Mouse (Mus musculus) midbrain, embryonic 12.5 days (tissue): Measurements from ENCODE around the gene Aup1. TPM values are rescaled to one million over a fixed set of nuclear protein-coding genes. Genes with fewer than 3 reads are reported as not detected.

Source experiments
- ATAC-seq: fragments of 200-750 bp; cut with Nextera tagmentation; 2 replicates; pipeline ENCODE4 v1.8.0; 2017; ENCODE audit warnings: low read depth, moderate TSS enrichment, moderate library complexity; ENCODE audit not compliant: low FRiP score
- H3K27ac ChIP-seq: fragments of 300-500 bp; sonication (generic); replicated peaks from 2 replicates; pipeline ENCODE4 v1.5.1; 2016; ENCODE audit warnings: mild to moderate bottlenecking
- H3K27me3 ChIP-seq: fragments of 300-500 bp; sonication (generic); 2 replicates; pipeline ENCODE4 v1.6.1; 2016; ENCODE audit warnings: mild to moderate bottlenecking
- H3K36me3 ChIP-seq: fragments of 300-500 bp; sonication (generic); 2 replicates; pipeline ENCODE4 v1.6.1; 2016
- H3K4me1 ChIP-seq: fragments of 300-500 bp; sonication (generic); 2 replicates; pipeline ENCODE4 v1.6.1; 2016
- H3K4me2 ChIP-seq: fragments of 300-500 bp; sonication (generic); replicated peaks from 2 replicates; pipeline ENCODE4 v1.6.1; 2016; ENCODE audit warnings: mild to moderate bottlenecking, moderate library complexity
- H3K4me3 ChIP-seq: fragments of 300-500 bp; sonication (generic); 2 replicates; pipeline ENCODE4 v1.5.1; 2016; ENCODE audit warnings: mild to moderate bottlenecking
- H3K9ac ChIP-seq: fragments of 300-500 bp; sonication (generic); replicated peaks from 2 replicates; pipeline ENCODE4 v1.6.1; 2016; ENCODE audit warnings: mild to moderate bottlenecking, moderate library complexity
- H3K9me3 ChIP-seq: fragments of 300-500 bp; sonication (generic); 2 replicates; pipeline ENCODE4 v1.6.1; 2016; ENCODE audit warnings: mild to moderate bottlenecking
- WGBS: fragments of 180-500 bp; shearing (Covaris S2); methylation state at CpG from one replicate; pipeline ENCODE4 v1.1.7; 2016; 5-methylcytosine and 5-hydroxymethylcytosine counted together
- polyA plus RNA-seq: library from polyadenylated mRNA; unstranded; fragments of >200 nt; fragmentation: Nextera tagmentation; extraction: Ambion mirVana; gene quantifications from 2 replicates; pipeline ENCODE4 v1.2.1, GENCODE M21; 2016

Aup1 gene
- polyA plus RNA-seq, 1 experiment from 2014 or later, result 150 TPM

GRCm38 (mm10) chr6:83019044-83019443 is 35.3 kb upstream of the Aup1 start:
- H3K4me3 ChIP-seq, result no peak overlapping the region
- WGBS, result 75% methylated on average over 3 of the region's 3 CpGs
- no peaks in the 10 kb centered on the region for H3K36me3 ChIP-seq
- no peak for ATAC-seq
- no peaks in the 10 kb centered on the region for H3K4me1 ChIP-seq
- no peak overlapping the region for H3K9ac ChIP-seq
- no peak overlapping the region for H3K4me2 ChIP-seq
- H3K27me3 ChIP-seq, result 0 out of 2 replicates have a peak, but pooled peaks cover 3% of the 10 kb centered on the region
- no peak overlapping the region for H3K27ac ChIP-seq
- no peaks in the 10 kb centered on the region for H3K9me3 ChIP-seq

DNA sequence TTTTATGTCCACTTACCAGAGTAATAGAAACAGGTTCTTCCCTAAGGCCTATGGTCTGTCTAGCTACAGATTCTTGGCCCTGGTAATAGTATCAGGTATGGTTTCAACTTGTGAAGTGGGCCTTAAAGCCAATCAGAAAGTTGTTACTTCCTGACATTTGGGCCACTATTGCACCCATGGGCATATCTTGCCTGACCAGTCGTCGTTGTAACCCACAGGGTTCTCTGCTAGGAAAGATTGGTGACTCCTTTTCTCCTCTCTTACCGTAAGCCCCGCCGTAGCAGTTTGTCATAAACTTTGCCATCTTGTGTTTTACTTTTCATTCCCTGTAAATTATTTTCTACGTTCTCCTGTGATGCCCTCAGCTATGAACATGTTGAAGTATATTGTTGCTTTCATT is 34.2 kb upstream of the Aup1 start:
- no peak overlapping the region for H3K4me3 ChIP-seq
- no peaks in the 10 kb centered on the region for H3K4me1 ChIP-seq
- no peak overlapping the region for H3K27ac ChIP-seq
- H3K9me3 ChIP-seq, result no peaks in the 10 kb centered on the region
- ATAC-seq, result no peak
- no peaks in the 10 kb centered on the region for H3K36me3 ChIP-seq
- no peak overlapping the region for H3K4me2 ChIP-seq
- WGBS, result 93% methylated on average over 6 of the region's 6 CpGs
- H3K27me3 ChIP-seq, result peaks cover 6% of the 10 kb centered on the region; the same call in 1 of the 2 replicates
- no peak overlapping the region for H3K9ac ChIP-seq

DNA sequence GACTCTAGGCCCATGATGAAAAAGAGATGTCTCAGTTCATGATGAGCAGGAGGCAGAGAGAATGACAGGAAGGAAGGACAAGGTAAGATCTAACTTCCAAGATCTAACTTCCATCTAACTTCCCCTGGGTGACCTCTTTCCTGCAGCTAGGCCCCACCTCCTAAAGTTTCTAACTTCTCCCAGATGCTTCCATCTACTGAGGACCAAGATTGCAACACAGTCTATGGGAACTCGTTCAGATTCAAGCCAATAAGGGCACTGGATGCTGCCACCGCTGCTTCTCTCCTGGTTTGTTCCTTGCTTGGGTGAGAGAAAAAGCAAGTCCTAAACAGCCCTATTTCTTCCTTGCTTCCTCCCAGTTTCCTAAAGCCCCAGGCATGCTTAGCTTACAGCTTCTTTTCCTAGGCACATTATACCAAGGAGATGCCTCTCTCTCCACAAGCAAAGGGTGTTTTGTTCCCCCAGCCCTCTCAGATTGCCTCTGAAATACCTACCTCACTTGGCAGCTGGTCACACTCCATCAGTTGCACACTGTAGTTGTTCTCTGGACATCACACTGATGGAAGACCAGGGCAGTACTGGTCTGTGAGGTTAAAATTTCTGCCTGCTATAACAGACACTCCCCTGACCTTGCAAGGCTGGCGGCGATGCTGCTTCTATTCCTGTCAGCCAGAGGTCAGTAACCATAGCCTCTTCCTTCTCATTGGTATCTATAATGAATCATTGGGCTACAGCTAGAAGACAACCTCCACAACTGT is 33.3 kb upstream of the Aup1 start:
- no peaks in the 10 kb centered on the region for H3K9me3 ChIP-seq
- no peak overlapping the region for H3K4me2 ChIP-seq
- peaks cover 8% of the 10 kb centered on the region; the same call in 1 of the 2 replicates for H3K27me3 ChIP-seq
- no peak overlapping the region for H3K4me3 ChIP-seq
- 90% methylated on average over 4 of the region's 4 CpGs for WGBS
- no peaks in the 10 kb centered on the region for H3K4me1 ChIP-seq
- no peak for ATAC-seq
- no peak overlapping the region for H3K9ac ChIP-seq
- H3K36me3 ChIP-seq, result no peaks in the 10 kb centered on the region
- no peak overlapping the region for H3K27ac ChIP-seq

GRCm38 (mm10) chr6:83023008-83023407 is 31.3 kb upstream of the Aup1 start:
- H3K4me2 ChIP-seq, result no peak overlapping the region
- 84% methylated on average over 9 of the region's 9 CpGs for WGBS
- no peak overlapping the region for H3K27ac ChIP-seq
- no peak for ATAC-seq
- no peaks in the 10 kb centered on the region for H3K36me3 ChIP-seq
- no peak overlapping the region for H3K4me3 ChIP-seq
- H3K27me3 ChIP-seq, result peaks cover 14% of the 10 kb centered on the region
- H3K9me3 ChIP-seq, result no peaks in the 10 kb centered on the region
- H3K4me1 ChIP-seq, result no peaks in the 10 kb centered on the region
- no peak overlapping the region for H3K9ac ChIP-seq

GRCm38 (mm10) chr6:83023786-83024185 is 30.5 kb upstream of the Aup1 start:
- no peaks in the 10 kb centered on the region for H3K36me3 ChIP-seq
- peaks cover 22% of the 10 kb centered on the region for H3K27me3 ChIP-seq
- WGBS, result 99% methylated on average over 2 of the region's 2 CpGs
- H3K9ac ChIP-seq, result no peak overlapping the region
- no peaks in the 10 kb centered on the region for H3K9me3 ChIP-seq
- H3K4me1 ChIP-seq, result no peaks in the 10 kb centered on the region
- no peak overlapping the region for H3K4me3 ChIP-seq
- no peak overlapping the region for H3K4me2 ChIP-seq
- ATAC-seq, result no peak
- no peak overlapping the region for H3K27ac ChIP-seq

- 68% methylated on average over 4 of the region's 4 CpGs for WGBS
- Histone ChIP-seq H3K27ac (no peak overlapping the region), H3K27me3 (peaks cover 28% of the 10 kb centered on the region), H3K9me3 (no peaks in the 10 kb centered on the region), H3K4me3 (no peak overlapping the region), H3K9ac (no peak overlapping the region), H3K36me3 (no peaks in the 10 kb centered on the region), H3K4me2 (no peak overlapping the region), H3K4me1 (no peaks in the 10 kb centered on the region)
- no peak for ATAC-seq
Measured at GRCm38 (mm10) chr6:83024421-83024820, 29.9 kb upstream of the Aup1 start.

DNA sequence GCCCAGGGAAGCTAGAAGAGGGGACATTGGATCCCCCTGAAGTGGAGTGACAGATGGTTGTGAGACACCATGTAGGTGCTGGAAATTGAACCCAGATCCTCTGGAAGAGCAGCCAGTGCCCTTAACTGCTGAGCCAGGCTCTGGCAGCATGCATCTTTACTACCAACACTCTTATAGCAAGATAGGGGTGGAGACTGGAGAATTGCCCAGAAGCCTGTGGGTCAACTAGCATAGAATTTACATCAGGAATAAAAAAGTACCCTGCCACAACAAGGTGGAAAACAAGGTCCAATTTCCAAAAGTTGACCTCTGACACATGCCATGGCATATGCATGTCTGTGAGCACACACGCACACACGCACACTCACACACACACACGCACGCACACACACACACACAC is 29.1 kb upstream of the Aup1 start:
- H3K9me3 ChIP-seq, result no peaks in the 10 kb centered on the region
- H3K4me3 ChIP-seq, result no peak overlapping the region
- no peaks in the 10 kb centered on the region for H3K36me3 ChIP-seq
- H3K27me3 ChIP-seq, result peaks cover 36% of the 10 kb centered on the region
- no peaks in the 10 kb centered on the region; the same call in 1 of the 2 replicates for H3K4me1 ChIP-seq
- H3K4me2 ChIP-seq, result no peak overlapping the region
- 94% methylated on average over 4 of the region's 4 CpGs for WGBS
- ATAC-seq, result no peak
- H3K9ac ChIP-seq, result no peak overlapping the region
- H3K27ac ChIP-seq, result no peak overlapping the region

GRCm38 (mm10) chr6:83027293-83027692 is 27.0 kb upstream of the Aup1 start:
- H3K27me3 ChIP-seq, result peaks cover 57% of the 10 kb centered on the region
- no peaks in the 10 kb centered on the region for H3K36me3 ChIP-seq
- ATAC-seq, result no peak
- no peak overlapping the region for H3K4me3 ChIP-seq
- WGBS, result 79% methylated on average over 8 of the region's 8 CpGs
- no peaks in the 10 kb centered on the region for H3K9me3 ChIP-seq
- no peak overlapping the region for H3K27ac ChIP-seq
- H3K4me1 ChIP-seq, result peaks cover 3% of the 10 kb centered on the region; the same call in 1 of the 2 replicates
- no peak overlapping the region for H3K9ac ChIP-seq
- no peak overlapping the region for H3K4me2 ChIP-seq

GRCm38 (mm10) chr6:83027706-83028105 is 26.6 kb upstream of the Aup1 start:
- Histone ChIP-seq H3K4me1 (peaks cover 7% of the 10 kb centered on the region; the same call in 1 of the 2 replicates), H3K27me3 (peaks cover 61% of the 10 kb centered on the region), H3K36me3 (no peaks in the 10 kb centered on the region), H3K27ac (no peak overlapping the region), H3K9ac (no peak overlapping the region), H3K4me2 (no peak overlapping the region), H3K4me3 (no peak overlapping the region), H3K9me3 (no peaks in the 10 kb centered on the region)
- WGBS, result 55% methylated on average over 8 of the region's 9 CpGs
- ATAC-seq, result no peak

GRCm38 (mm10) chr6:83029777-83030176 is 24.5 kb upstream of the Aup1 start:
- H3K9me3 ChIP-seq, result no peaks in the 10 kb centered on the region
- peaks cover 62% of the 10 kb centered on the region for H3K27me3 ChIP-seq
- 11% methylated on average over 10 of the region's 10 CpGs for WGBS
- no peak for ATAC-seq
- no peak overlapping the region for H3K4me2 ChIP-seq
- peaks cover 25% of the 10 kb centered on the region for H3K4me1 ChIP-seq
- H3K36me3 ChIP-seq, result no peaks in the 10 kb centered on the region
- H3K27ac ChIP-seq, result no peak overlapping the region
- no peak overlapping the region for H3K9ac ChIP-seq
- no peak overlapping the region for H3K4me3 ChIP-seq

GRCm38 (mm10) chr6:83031111-83031510 is 23.2 kb upstream of the Aup1 start:
- 49% methylated on average over 7 of the region's 7 CpGs for WGBS
- no peaks in the 10 kb centered on the region for H3K9me3 ChIP-seq
- no peak overlapping the region for H3K9ac ChIP-seq
- no peak for ATAC-seq
- no peaks in the 10 kb centered on the region for H3K36me3 ChIP-seq
- H3K4me3 ChIP-seq, result no peak overlapping the region
- peaks cover 25% of the 10 kb centered on the region for H3K4me1 ChIP-seq
- H3K4me2 ChIP-seq, result no peak overlapping the region
- H3K27me3 ChIP-seq, result peaks cover 72% of the 10 kb centered on the region
- no peak overlapping the region for H3K27ac ChIP-seq

DNA sequence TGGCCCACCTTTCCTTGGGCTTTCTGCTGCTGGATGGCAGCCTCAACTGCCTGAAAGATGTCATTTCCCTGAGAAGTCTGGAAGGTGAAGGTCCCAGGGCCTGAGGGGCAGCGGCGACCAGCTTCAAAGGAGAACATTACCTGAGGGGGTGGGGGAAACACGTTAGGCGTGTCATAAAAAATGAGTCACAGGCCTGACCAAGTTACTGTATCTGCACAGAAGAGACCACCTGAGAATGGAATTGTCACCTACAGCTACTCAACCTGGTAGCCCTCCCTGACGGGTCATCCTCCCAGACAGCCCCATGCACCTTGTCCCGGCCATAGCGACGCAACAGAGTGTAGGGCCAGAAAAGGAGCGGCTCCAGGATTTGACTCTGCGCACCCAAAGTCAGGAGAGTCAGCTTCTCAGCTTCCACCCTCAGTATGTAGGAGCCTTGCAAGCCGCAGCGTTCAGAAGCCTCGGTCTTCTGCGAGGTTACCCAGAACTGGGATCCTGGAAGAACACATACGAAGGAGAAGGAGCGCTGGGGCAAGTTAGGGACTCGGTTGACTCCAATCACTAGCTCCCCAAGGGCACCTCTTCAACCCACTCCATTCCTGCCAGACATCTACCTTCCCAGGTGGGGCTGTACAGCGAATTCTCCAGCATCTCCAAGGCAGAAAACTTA is 22.3 kb upstream of the Aup1 start:
- 16% methylated on average over 18 of the region's 18 CpGs for WGBS
- peak overlapping the region; percentile 79 for H3K4me2 ChIP-seq
- no peak overlapping the region for H3K27ac ChIP-seq
- ATAC-seq, result no peak
- H3K36me3 ChIP-seq, result no peaks in the 10 kb centered on the region
- peak overlapping the region; percentile 56; the same call in 1 of the 2 replicates for H3K9ac ChIP-seq
- peak overlapping the region; percentile 56 for H3K4me3 ChIP-seq
- H3K9me3 ChIP-seq, result no peaks in the 10 kb centered on the region
- H3K27me3 ChIP-seq, result peaks cover 80% of the 10 kb centered on the region
- H3K4me1 ChIP-seq, result peaks cover 25% of the 10 kb centered on the region
